Mouse (Mus musculus): ENCODE results near the gene Aox2.
"Not testable (repeated sequence)": the region's sequence is repeated elsewhere in the genome, so short reads cannot be mapped to it uniquely, and the experiment has no call there.

The Aox2 gene

DNA sequence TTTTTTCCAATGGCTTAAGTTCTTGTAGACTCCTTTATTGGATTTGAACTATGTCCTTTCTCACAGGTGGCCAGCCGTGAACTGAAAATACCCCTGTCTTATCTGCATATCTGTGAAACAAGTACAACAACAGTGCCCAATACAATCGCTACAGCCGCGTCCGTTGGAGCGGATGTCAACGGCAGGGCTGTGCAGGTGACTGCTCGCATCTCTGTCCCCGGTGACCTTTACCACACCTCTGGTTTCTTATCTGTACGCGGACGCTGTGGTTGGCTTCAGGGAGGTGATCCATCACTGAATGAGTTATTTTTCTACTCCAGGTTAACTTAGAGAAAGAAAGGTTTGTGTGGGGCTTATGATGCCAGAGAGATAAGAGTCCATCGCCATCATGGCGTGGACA is 68.0 kb downstream of the Aox2 start:
- no peak for DNase-seq (ENCODE audit: low spot score)

DNA sequence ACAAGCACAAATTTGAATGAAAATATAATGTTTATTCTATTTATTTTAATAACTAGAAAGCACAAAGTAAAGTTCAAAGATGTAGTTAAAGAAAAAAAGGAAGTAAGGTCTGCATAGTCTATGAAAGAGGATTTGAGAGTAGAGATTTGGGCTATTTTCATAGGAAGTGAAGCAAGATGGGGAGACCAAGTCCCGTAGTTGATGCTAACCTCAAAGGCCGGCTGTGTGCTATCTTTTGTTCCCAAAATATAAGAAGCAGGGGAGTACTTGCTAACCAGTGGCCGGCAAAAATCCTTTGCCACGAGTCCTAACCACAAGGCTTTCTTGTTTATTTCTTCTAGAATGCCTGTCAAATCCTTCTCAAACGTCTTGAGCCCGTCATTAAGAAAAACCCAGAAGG is 70.6 kb downstream of the Aox2 start:
- no peak for DNase-seq (ENCODE audit: low spot score)

DNA sequence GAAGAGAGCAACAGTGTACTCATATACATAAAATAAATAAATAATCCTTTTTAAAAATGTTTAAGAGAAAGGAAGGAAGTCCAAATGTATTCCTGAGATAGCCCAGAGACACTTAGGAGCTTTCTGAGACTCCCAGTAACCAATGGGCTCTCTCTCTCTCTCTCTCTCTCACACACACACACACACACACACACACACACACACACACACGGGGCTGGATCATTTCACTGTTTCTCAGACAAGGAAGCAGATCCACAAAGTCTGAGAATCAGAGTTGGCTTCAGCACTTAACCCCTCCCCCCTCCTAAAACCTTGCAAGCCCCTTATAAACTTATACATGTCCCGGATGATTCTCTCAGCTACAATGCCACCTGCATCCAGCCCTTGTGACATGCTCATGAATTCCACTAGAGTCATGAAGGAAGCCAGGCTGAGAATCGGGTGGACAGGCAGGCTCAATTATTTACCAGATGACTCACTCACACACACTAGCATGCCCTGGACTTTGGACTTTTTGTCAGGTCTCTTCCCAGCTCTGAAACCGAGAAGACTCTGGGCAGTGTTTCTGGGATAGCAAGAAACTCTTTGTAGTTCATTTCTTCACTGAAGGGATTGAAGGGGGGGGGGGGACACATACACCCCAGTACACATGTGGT is 75.2 kb downstream of the Aox2 start:
- no peak for DNase-seq (ENCODE audit: low spot score)

DNA sequence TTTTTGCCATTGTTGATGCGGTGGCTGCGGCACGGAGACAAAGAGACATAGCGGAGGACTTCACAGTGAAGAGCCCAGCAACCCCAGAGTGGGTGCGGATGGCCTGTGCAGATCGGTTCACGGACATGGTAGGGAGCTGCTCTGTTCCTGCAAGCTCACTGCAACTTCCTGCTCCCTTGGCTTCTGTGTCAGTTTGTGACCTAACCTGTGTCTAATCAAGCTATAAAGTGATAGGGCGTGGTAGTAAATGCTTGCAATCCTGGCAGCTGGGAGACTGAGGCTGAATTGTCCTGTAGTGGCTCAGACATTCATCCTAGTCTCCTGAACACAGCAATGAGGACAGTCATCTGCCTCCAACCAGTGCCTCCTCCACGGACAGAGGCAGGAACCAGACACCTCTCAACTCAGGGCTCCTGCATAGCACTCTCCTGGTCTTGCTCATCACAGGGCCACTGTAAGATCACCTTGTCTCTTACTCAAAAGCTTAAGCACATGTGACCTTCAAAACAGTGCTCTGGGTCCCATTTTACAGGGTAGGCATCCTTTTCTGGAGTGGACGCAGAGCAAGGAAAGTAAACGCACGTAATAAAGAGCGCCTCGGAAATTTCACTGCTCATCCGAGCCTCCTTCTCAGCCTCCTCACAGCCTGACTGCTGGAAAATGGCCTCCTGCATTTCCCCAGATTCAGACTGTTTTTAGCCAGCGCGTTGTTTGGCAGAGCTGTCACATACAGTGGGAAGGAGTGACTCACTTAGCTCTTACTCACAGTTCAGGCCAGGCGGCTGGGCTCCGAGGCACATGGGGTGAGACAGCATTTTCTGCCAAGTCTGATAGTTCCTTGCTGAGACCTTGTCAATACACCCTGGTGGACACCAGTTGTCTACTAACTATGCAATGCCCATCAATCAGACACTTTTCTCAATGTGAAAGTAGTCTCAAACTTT is 81.1 kb downstream of the Aox2 start:
- peak; percentile 16 for DNase-seq (ENCODE audit: low spot score)

DNA sequence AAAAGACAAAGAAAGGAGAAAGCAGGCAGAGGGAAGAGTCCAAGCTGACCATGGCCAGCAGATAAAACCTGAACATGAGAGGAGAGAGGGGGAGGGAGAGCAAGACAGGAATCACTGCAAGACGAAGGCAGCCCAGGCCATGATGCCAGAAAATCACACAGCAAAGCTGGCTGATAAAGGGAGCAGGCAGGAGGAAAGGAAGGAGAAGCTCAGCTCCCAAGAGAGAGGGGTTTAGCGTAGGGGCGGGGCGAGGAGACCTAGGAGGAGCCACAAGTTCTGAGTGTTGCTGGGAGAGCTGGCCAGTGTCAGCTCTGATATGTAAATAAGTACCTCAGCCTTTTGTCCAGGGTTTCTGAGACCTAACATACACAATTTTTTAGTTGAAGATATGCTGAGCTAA is 84.2 kb downstream of the Aox2 start:
- peak; percentile 21 for DNase-seq (ENCODE audit: low spot score)

DNA sequence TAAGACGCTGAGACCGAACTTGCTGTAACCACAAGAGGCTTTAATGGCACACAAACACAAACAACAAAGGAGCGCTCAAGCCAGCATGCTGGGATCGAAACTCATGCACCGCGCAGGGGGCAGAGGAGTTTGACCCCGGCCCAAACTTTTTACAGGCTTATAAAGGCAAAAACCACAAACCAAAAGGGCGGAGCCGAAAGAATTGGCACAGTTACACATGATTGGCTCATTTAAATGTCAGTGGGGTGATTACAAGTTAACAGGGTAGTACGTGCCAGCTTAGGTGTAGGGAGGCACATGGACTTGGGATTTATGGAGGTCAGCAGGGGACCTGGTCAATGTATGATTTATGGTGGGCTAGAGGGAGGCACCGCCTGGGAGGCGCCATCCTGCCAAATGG is 86.4 kb downstream of the Aox2 start:
- DNase-seq (ENCODE audit: low spot score): no peak

DNA sequence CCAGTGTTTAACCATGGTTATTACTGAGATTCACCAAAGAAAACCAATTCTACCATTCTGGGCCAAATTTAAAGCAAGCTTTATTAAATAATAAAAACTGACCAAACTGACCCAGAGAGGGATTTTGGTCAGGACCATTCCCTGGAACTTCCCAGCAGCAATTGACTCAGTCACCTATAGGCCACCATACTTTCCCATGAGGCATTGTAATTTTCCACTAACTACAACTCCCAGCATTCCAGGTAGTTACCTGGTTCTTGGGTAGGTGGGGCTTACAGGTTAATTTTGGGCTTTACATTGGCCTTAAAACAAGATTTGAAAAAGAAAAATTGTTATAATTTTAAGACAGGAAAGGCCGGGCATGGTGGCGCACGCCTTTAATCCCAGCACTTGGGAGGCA is 87.7 kb downstream of the Aox2 start:
- no peak for DNase-seq (ENCODE audit: low spot score)

DNA sequence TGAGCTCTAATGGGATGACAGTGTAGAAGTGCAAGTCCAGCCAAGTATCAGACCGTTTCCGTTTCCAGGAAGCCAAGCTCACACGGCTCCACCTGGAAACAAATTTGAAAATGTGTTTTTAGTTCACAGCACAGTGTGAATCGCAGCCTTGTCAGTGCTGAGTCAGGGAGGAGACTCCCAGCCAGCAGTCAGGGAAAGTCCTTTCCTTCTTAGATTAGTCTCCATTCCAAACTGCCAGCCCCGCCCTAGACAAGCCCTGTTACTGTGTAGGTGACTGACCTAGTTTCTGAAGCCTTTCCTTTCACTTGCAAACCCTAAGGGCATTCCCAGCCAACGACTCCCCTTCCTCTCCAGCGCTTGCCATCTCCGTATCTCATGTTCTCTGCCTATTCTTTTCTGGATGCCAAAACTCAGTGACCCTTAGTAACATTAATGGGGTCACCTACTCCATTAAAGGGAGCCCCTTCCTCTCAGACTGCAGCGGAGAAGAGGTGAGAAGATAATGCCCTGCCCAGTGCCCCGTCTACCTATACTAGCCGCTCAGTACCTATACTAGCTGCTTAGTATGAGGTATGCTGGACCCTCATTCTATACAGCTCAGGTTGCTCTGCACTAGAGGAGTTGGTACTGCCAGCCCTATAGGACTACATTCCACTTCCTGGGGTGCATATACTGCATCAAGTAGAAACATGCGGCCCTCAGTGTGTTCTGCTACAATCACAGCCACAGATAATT is 88.8 kb downstream of the Aox2 start:
- DNase-seq (ENCODE audit: low spot score): no peak

DNA sequence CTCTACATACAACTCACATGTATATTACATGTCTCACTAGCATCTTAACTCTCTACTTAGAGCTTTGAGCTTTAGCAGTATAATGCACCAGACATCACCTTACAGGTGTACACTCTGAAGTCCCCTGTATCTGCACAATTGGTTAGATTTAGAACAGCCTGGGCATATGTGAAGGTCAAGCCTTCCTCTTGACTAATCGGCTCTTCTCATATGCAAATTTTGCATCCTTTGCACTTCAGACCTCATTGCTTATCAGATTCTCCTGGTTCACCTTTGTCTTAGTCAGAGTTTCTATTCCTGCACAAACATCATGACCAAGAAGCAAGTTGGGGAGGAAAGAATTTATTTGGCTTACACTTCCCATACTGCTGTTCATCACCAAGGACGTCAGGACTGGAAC is 91.6 kb downstream of the Aox2 start:
- no peak for DNase-seq (ENCODE audit: low spot score)

DNA sequence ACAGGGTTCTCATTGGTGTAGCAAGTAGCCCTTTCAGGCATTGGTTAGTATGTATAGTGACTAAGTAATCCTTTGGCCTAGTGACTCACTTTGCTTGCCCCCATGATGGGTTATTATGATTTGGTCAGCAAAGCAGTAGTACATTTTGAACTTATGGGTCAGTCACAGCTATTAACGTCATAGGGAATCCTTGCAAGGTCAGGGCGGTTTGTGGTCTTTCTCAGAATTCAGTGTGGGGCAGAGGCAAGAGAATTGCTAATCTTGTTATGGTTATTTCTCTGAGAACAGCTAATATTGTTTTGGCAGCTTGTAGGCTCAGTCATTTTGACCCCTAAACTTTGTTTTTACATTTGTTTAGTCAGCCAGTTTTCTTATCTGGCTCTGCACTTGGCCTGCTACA is 96.1 kb downstream of the Aox2 start:
- DNase-seq (ENCODE audit: low spot score): not testable (repeated sequence)

DNA sequence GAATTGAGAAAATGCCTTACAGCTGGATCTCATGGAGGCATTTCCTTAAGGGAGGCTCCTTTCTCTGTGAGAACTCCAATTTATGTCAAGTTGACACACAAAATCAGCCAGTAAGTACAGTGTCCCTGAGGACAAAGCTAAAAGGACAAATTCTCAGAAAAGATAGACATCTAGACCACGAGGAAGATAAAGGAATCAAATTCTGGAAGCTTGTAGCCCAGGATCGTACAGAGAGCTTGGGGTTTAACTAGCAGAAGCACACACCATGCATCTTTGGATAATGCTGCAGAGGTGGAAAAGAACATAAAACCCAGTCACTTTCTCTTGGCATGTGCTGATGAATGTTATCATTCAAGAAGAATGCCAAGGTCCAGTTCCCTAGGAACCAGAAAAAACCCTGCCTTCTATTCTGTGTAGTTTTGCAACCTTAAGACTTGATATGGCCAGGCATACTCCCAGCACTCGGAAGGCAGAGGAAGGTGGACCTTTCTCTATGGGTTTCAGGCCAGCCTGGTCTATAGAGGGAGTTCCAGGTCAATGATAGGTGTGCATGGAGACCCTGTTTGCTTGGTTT is 97.5 kb downstream of the Aox2 start:
- no peak for DNase-seq (ENCODE audit: low spot score)

DNA sequence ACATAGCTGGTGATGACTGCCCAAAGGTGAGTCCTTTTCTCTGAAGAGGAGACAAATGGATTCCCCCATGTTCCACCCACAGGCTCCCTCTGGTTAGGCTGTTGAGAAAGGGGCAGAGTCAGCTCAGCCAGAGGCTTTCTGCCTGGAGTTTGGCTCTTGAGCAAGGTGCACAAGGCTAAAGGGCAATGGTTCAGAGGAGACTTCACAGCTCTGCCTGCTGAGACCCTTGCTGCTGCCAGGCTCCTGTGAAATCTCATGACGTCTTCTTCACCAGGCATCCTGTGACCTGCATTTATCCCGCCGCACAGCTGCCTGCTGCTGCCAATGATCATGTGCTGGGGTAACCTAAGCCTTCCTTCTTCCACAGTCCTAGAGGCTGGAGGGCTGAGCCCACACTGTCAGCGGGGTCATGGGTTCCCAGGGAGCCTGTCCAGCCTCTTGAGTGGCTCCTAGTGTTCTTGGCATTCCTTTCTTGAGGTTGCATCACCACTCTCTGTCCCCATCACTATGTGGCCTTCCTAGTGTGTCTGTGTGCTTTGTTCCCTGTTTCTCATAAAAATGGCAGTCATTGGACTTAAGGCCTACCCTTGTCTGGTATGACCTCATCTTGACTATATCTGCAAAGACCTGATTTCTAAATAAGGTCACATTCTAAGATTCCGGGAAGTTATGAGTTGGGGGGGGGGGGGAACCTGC is 104.6 kb downstream of the Aox2 start:
- DNase-seq (ENCODE audit: low spot score): no peak

DNA sequence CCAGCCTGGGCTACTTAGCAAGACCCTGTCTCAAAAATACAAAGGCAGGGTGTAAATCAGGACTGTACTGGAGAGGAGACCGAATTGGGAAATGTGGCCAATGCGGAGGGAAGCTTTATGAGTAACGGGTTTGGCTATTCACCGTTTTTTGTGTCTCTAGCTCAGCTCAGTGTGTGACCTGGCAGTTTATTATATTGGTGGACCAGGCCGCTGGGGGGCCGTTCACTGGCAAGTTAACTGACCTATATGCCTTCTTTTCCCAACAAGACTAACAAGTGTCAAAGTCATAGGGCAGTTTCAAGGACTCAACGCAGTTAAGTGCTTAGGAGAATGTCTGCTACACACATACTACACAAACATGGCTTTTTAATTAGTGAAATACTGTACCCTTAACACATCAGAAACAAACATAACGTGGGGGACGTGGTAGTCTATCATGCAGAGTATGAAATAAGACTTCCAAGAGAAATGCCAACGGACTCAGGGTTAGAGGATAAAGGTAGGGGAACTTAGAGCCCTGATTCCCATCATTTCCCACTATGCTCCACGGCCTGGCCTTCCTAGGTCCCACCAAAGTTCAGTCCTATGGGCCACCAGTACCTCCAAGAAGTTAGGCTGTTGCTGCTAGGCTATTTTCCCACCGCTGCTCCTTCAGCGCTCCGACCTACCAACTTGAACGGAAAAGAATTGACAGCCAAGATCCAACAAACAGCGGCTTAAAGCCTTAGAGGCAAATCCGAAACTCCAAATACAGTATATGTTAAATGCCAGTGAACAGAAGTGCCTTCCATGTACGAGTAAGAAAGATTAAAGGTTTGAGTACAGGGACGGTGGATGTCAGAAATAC is 113.5 kb downstream of the Aox2 start:
- DNase-seq (ENCODE audit: low spot score): no peak

DNA sequence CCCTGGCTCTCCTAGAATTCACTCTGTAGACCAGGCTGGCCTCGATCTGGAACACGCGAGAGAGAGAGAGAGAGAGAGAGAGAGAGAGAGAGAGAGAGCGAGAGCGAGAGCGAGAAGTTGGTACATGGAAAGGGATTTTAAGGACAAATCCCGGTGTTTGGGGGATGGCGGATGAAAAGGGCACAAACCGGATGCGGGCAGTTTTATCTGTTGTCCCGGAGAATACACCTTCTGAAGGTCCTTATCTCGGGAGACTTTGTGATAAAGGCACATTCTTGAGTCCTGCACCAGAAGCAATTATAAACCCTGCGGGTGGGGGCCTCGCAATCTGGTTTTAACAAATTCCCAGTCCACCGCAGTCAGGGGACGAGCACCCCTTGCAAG is 114.1 kb downstream of the Aox2 start:
- DNase-seq (ENCODE audit: low spot score): no peak

DNA sequence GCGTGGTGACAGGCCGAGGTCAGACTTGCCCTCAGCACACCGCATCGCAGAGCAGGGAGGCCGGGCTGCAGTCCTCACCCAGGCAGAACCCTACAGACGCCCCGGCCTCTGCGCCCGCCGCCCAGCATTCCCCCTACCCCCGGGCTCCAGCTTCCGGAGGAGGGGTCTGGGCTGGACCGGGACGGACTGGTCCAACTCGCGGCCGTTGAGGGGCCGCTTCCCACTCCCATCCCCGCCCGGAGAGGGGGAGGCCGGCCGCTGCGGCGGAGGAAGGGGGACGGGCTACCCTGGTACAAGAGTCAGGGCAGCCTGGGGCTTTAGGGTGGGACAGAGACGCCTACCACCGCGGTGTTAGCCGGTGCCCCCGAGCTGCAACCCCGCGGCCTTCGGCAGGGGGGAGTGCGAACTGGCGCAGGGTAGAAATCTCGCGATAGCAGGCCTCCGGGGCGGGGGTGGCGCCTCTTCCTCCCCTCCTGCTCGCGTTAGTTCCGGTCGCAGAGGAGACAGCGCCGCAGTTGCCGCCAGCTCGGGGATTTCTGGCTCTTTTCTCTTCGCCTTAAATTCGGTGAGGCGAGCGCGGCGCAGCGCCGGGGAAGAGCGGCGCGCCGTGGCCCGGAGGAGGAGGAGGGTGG is 114.6 kb downstream of the Aox2 start, which contains the start of gene Bzw1:
Bzw1 (plus strand) TSS at position 247 of the 632 bp plus-strand sequence.
- peak; percentile 95 for DNase-seq (ENCODE audit: low spot score)

DNA sequence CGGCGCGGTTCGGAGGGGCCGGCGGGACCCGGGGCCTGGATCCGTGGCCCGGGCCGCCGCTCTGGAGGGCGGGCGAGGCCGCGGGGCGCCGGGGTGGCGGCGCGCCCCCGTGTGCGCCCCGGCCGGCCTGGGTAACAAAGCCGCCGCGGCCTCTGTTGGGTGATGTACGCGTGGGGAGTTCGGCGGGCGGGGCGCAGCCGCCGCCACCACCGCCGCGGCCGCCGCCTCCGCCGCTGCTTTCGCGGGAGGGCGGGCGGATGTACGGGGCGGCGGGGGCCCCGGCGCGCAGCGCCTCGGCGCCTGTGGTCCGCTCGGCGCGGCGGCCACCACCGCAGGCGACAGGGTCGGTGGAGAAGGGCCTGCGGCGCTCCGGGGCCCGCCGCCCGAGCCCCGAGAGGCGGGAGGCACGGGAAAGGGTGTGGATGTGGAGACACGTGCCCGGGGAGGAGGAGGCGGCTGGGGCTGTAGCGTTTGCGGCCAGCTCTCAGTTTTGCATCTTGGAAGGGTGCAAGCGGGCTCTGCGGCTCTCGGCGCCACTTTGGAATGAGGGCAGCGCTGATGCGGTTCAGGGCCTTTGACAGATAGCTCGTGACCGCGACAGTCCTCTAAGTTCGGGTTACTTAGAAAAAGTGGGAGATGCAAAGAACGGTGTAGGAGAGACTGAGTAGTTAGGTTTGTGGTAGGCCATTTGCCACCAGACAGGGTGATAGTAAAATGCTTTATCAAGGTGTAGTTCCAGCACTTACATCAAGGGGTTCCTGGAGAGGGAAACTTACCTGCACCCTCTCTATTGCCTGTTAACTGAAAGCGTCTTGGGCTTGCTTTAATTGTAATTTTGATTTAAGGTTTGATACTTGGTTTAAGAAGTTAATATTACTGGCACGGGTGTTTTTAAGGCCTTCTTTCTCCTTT is 115.4 kb downstream of the Aox2 start:
- DNase-seq (ENCODE audit: low spot score): peak; percentile 72

DNA sequence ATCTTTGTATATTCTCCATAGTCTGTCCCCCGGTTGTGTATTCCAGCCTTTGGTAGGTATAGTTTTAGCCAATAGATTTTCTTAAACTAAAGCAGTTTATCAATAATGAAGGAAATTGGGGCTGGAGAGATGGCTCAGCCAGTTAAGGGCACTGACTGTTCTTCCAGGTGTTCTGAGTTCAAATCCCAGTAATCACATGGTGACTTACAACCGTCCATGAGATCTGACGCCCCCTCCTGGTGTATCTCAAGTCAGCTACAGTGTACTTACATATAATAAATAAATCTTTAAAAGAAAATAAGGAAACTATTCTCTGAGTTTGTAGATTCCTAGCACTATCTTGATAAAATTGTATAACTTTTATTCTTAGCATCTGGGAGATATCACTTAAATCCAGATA is 117.2 kb downstream of the Aox2 start:
- no peak for DNase-seq (ENCODE audit: low spot score)

DNA sequence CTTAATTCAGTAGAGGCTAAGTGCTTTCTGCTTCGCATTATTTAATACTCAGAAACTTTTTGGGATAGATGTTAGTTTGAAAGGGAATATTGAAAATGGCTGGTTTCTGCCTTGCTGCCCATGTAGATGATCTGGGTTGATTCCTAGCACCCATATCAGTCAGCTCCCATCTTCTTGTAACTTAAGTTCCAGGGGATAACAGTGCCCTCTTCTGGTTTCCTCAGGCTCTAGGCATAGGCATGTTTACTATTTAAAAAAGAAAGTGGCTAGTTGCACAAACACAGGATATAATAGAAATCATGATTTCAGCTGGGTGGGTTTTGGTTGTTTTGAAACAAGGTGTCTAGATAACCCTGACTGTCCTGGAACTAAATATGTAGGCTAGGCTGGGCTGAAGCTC is 118.1 kb downstream of the Aox2 start:
- no peak for DNase-seq (ENCODE audit: low spot score)

DNA sequence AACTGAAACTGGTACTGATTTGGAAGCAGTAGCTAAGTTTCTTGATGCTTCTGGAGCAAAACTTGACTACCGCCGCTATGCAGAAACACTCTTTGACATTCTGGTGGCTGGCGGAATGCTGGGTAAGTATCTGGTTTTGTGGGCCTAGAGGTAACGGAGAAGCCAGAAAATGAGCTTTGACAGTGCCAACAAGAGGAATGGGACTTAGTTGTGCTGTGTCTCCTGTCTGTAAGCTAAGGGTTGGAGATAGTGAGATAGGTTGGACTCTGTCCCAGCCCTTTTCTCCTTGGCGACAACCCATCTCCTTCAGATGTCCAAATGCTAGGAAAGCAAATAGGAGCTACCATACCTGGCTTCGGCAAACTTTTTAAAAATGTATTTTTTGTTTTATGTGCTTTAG is 119.6 kb downstream of the Aox2 start:
- no peak for DNase-seq (ENCODE audit: low spot score)
